Mouse (Mus musculus) pancreas, adult 10 weeks (tissue): ENCODE results near the gene Gm7544. TPM values are rescaled to one million over a fixed set of nuclear protein-coding genes. Genes with fewer than 3 reads are reported as not detected.

Experiments used
- polyA plus RNA-seq: library from polyadenylated mRNA; stranded (reverse); fragments of 350-450 nt; fragmentation: Illumina TruSeq; extraction: RNeasy Lipid Tissue Mini Kit (QIAGEN cat#74804); gene quantifications from one replicate; pipeline ENCODE4 v1.2.3, GENCODE M21; 2015; ENCODE audit warnings: low read depth, low replicate concordance; ENCODE audit not compliant: insufficient read depth

Gm7544 gene
- not detected for polyA plus RNA-seq

DNA sequence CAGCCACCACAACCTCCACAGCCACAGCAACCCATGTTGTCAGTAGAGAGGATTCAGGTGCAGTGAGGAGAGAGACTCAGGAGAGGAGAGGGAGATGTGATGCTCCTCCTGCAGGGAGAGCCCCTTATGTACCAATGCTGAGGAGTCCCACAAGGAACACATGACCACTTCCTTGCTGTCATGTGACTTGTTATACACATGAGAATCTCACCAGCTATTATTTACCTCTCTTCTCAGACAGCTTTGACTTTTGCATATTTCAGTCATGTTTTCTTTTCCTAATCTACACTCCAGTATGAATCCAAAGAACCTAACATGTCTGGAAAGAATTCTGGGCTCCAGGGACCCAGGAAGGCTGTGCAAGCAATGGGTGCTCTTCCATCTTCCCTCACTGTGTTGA lies at the start of gene Gm7544:
Gene Gm7544, minus strand, starts transcription at position 101 of the 400 bp plus-strand sequence.

DNA sequence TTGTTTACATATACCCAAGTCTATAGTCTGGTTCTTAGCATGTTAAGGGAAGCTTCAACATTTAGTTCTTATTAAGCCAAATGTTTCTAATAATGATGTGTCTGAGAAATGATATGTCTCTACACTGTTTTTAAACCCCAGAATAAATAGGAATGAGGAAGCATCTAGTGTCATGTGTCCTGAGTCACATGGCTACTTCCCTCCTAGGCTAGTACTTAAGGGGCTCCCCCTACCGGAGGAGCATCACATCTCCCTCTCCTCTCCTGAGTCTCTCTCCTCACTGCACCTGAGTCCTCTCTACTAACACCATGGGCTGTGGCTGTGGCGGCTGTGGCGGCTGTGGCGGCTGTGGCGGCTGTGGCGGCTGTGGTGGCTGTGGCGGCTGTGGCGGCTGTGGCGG lies 44.5 kb upstream of the Gm7544 start, which contains the start of gene Gm47959:
Gene Gm47959, plus strand, starts transcription at position 243 of the 400 bp plus-strand sequence.

DNA sequence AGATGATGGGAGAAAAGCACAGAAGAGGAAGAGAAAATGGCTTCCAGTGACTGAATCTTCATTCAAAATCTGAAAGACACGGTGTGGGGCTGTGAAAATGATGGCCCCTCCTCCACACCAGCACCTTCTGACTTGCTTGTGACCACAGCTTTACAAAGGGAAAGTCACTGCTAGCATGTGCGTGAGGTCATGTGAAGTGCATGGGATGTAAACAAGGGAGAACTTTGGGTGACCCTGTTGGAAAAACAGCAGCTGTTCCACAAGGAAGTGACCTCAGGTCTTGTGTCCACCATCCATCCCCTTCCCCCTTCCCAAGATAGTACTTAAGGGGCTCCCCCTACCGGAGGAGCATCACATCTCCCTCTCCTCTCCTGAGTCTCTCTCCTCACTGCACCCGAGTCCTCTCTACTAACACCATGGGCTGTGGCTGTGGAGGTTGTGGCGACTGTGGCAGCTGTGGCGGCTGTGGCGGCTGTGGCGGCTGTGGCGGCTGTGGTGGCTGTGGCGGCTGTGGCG lies 4.1 kb upstream of the Gm7544 start, which contains the start of gene Gm47955:
Gene Gm47955, plus strand, starts transcription at position 417 of the 516 bp plus-strand sequence.

DNA sequence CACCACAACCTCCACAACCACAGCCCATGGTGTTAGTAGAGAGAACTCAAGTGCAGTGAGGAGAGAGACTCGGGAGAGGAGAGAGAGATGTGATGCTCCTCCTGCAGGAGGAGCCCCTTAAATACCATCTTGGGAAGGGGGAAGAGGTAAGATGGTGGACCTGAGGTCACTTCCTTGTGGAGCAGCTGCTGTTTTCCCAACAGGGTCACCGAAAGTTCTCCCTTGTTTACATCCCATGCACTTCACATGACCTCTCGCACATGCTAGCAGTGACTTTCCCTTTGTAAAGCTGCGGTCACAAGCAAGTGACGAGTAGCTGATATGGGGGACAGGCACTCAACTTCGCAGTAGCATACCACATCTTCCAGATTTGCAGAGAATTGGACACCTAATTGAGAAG lies 12.5 kb downstream of the Gm7544 start, which contains the start of gene A030003K21Rik:
Gene A030003K21Rik, minus strand, starts transcription at position 94 of the 400 bp plus-strand sequence.

DNA sequence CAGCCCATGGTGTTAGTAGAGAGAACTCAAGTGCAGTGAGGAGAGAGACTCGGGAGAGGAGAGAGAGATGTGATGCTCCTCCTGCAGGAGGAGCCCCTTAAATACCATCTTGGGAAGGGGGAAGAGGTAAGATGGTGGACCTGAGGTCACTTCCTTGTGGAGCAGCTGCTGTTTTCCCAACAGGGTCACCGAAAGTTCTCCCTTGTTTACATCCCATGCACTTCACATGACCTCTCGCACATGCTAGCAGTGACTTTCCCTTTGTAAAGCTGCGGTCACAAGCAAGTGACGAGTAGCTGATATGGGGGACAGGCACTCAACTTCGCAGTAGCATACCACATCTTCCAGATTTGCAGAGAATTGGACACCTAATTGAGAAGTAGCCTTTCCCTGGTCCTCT lies 24.5 kb downstream of the Gm7544 start, which contains the start of gene Gm6217:
Gene Gm6217, minus strand, starts transcription at position 74 of the 400 bp plus-strand sequence.

DNA sequence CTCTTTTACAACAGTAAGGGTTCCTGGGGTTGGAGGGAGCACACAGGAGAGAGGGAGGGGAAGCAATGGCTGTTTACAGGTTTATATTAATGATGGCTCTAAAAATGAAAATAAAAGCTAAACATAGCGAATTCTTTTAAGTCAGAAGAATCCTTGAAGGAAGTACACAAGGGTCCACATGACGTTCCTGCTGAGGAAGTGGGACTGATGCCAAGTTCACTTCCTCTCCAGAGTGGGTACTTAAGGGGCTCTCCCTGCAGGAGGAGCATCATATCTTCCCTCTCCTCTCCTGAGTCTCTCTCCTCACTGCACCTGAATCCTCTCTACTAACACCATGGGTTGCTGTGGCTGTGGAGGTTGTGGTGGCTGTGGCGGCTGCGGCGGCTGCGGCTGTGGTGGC lies 31.2 kb downstream of the Gm7544 start, which contains the start of gene A030014E15Rik:
Gene A030014E15Rik, plus strand, starts transcription at position 268 of the 400 bp plus-strand sequence.

DNA sequence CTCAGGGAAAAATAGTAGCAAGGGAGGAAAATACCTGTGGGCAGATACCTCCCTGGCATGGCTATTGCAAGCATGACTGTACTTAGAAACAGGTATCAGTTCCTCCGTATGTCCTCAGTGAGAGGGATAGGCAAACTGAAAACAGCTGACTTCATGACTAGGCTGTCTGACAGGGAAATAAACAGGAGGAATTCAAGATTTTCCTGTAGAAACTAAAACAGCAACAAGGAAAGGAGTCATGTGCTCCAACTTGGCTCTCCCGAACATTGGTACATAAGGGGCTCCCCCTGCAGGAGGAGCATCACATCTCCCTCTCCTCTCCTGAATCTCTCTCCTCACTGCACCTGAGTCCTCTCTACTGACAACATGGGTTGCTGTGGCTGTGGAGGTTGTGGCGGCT lies 42.8 kb downstream of the Gm7544 start, which contains the start of gene A030005L19Rik:
Gene A030005L19Rik, plus strand, starts transcription at position 301 of the 400 bp plus-strand sequence.

Other genes with a start within 250 kb of the Gm7544 start
- 30.1 TPM for gene Mff, start 231.1 kb downstream of the Gm7544 start, polyA plus RNA-seq
- not detected for gene Tm4sf20, start 187.6 kb downstream of the Gm7544 start, polyA plus RNA-seq
- gene Gm47791, start 184.8 kb downstream of the Gm7544 start, polyA plus RNA-seq = not detected
- 3.6 TPM for gene Agfg1, start 116.5 kb downstream of the Gm7544 start, polyA plus RNA-seq
- not detected for gene A030005L19Rik, start 42.7 kb downstream of the Gm7544 start, polyA plus RNA-seq
- not detected for gene A030014E15Rik, start 31.1 kb downstream of the Gm7544 start, polyA plus RNA-seq
- gene Gm6217, start 24.6 kb downstream of the Gm7544 start, polyA plus RNA-seq = not detected
- gene A030003K21Rik, start 12.6 kb downstream of the Gm7544 start, polyA plus RNA-seq = not detected
- not detected for gene Gm47955, start 4.3 kb upstream of the Gm7544 start, polyA plus RNA-seq
- not detected for gene Gm47959, start 44.5 kb upstream of the Gm7544 start, polyA plus RNA-seq
- gene Slc19a3, start 82.4 kb upstream of the Gm7544 start, polyA plus RNA-seq = not detected
- not detected for gene Krtap28-10, start 86.5 kb upstream of the Gm7544 start, polyA plus RNA-seq
- gene Gm47969, start 88.9 kb upstream of the Gm7544 start, polyA plus RNA-seq = not detected
- not detected for gene A030005K14Rik, start 103.4 kb upstream of the Gm7544 start, polyA plus RNA-seq
- gene Krtap28-13, start 104.9 kb upstream of the Gm7544 start, polyA plus RNA-seq = not detected
- not detected for gene Ccl20, start 160.8 kb upstream of the Gm7544 start, polyA plus RNA-seq
- not detected for gene Daw1, start 203.7 kb upstream of the Gm7544 start, polyA plus RNA-seq